Mouse (Mus musculus) kidney, adult 11 months (tissue): ENCODE measurements around the gene Gm21149.
"Not testable (repeated sequence)": the region's sequence is repeated elsewhere in the genome, so short reads cannot be mapped to it uniquely, and the experiment has no call there.

Source experiments
- DNase-seq: peaks from one replicate; pipeline ENCODE4 v3.0.0; 2022

Gene Gm21149

GRCm38 (mm10) chr5:15476423-15476822 is at the start of gene Gm21149:
Gm21149 (minus strand) TSS chr5:15476523.
- not testable (repeated sequence) for DNase-seq

- not testable (repeated sequence) for DNase-seq
These were observed 46.1 kb upstream of the Gm21149 start for GRCm38 (mm10) chr5:15522470-15522869.

DNA sequence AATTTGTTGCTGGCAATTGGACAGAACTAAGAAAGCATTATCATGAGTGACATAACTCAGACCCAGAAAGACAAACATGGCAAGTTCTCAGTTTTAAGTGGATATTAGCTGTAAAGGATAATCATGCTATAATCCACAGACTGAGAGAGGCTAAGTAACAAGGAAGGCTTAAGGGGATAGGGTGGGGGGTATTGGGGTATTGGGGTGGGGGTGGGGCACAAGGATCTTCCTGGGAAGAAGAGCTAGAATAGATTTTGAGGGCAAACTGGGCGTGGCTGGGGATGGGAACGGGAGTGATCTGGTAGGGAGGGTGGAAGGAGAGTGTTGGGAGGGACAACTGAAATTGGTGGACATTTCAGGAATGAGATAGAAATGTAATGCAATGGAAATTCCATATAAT is 45.7 kb upstream of the Gm21149 start:
- not testable (repeated sequence) for DNase-seq

GRCm38 (mm10) chr5:15520418-15520817 is 44.1 kb upstream of the Gm21149 start:
- DNase-seq = not testable (repeated sequence)

- not testable (repeated sequence) for DNase-seq
These were observed 40.8 kb upstream of the Gm21149 start for GRCm38 (mm10) chr5:15517150-15517549.

GRCm38 (mm10) chr5:15512236-15512635 is 35.9 kb upstream of the Gm21149 start:
- not testable (repeated sequence) for DNase-seq

GRCm38 (mm10) chr5:15509911-15510310 is 33.6 kb upstream of the Gm21149 start:
- not testable (repeated sequence) for DNase-seq

GRCm38 (mm10) chr5:15508460-15509451 is 32.4 kb upstream of the Gm21149 start:
- DNase-seq = not testable (repeated sequence)

DNA sequence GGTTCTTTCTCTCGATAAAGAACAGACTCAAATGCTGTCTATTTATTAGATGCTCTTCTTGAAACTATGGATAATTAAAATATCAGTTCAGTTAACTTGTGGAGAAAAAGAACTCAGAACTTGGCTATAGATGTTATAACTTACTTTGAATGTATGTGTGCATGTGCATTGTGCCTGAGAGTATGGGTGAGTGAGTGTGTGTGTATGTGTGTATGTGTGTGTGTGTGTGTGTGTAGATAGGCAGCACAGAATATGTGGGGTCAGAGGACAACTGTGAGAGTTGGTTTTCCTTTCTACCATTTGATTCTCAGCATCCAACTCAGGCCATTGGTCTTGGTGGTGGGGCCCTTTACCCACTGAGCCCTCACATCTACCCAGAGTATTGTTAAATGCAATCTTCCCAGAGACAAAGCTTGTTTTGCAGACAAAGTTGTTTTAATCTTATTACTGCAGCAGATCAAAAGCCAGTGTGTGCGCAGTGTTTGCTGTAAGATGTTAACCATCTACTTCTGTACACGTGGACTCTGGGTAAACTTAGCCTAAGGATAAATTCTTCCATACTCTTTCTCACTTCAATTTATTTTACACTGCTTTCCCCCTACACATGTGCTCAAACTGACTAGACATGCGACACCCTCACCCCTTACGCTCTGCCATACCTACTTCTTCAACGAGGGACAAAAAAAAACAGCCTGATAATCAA is 31.6 kb upstream of the Gm21149 start:
- DNase-seq = not testable (repeated sequence)

GRCm38 (mm10) chr5:15507309-15507619 is 30.9 kb upstream of the Gm21149 start:
- no peak for DNase-seq

- no peak for DNase-seq
These were observed 30.4 kb upstream of the Gm21149 start for GRCm38 (mm10) chr5:15506575-15507308.

DNA sequence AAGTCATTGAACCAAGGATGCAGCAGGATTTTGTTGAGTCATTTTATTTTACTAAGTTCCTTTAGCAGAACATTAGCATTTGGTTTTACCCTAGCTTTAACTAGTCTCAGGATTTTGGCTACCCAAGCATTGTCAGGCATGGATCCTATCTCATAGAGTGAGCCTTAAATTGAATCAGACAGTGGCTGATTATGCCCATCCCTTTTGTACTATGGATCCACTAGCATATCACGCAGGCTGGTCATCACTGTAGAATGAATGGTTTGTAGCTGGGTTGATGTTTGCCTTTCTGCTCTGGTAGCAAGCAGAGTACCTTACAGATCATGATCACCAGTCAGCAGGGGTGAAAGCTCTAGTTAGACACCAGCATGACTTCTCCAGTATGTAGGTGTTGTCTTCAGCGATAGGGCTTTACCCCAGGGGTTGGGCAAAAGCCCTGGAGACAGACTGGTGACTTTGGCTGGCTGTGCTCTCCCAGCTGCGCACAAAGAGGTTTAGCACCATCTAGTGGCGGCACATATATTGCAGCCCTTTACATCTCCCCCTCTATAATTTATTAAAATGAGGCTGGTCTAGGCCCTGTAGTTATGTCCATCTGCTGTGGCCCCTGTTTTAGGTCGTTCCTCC is 22.6 kb upstream of the Gm21149 start:
- peak; percentile 16 for DNase-seq

GRCm38 (mm10) chr5:15498350-15498749 is 22.0 kb upstream of the Gm21149 start:
- DNase-seq = not testable (repeated sequence)

DNA sequence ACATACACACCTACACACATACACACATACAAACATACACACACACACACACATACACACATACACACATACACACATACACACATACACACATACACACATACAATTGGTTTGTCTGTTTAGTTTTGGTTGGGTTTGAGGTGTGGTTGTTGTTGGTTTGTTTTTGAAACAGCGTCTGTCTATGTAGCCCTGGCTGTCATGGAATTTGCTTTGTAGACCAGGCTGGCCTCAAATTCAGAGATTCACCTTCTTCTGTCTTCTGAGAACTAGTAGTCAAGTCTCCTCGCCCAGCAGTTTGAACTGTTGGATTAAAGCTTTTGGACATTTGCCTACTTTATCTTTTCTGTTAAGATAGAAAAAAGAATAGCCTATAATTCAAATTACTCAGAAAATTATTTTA is 14.6 kb upstream of the Gm21149 start:
- not testable (repeated sequence) for DNase-seq

- DNase-seq = no peak
These were observed 12.4 kb upstream of the Gm21149 start for GRCm38 (mm10) chr5:15488743-15489142.

GRCm38 (mm10) chr5:15484616-15485015 is 8.3 kb upstream of the Gm21149 start:
- not testable (repeated sequence) for DNase-seq

DNA sequence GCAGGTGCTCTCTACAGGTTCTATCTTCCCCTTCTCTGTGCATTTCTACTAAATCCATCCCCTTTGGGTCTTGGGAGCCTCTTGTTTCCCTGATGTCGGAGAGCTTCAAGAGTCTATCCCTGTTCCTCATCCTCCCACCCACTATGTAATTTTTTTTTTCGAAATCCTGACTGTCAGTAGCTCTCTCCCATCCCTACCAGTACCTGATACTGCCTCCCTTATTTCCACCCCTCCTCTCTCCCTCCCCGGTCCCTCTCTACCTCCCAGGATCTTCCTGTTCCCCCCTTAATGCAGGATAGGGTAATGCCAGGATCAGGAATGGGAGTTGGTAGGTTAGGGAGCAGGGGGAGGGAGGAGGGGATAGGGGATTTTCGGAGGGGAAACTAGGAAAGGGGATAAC is 7.3 kb upstream of the Gm21149 start:
- not testable (repeated sequence) for DNase-seq

DNA sequence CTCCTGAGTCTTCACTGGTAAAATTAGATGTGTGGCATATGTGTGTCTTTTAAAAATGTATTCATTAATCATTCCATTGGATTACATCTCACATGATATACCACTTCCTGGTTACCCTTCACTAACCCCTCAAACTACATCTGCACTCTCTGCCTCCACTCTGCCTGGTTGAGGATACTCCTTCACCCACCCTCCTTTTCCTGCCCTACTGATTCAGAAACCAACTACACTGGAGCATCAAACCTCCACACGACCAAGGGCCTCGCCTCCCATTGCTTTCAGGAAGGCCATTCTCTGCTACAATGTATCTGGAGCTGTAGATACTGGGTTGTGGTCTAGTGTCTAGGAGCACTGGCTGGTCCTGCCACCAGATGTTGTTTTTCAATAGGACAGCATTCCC is 6.5 kb upstream of the Gm21149 start:
- DNase-seq = not testable (repeated sequence)

DNA sequence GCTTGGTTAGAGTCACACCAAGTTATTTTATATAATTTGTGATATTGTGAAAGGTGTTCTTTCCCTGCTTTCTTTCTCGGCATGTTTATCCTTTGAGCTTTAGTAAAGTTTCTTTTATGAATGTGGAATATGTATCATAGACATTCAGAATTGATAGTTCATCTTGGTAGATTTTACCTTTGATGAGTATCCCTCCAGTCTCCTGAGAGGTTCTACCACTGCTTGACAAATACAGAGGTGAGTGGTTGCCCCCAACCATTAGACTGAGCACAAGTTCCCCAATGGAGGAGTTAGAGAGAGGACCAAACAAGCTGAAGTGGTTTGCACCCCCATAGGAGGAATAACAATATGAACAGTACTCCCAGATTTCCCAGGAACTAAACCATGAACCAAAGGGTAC is 6.2 kb downstream of the Gm21149 start:
- not testable (repeated sequence) for DNase-seq

DNA sequence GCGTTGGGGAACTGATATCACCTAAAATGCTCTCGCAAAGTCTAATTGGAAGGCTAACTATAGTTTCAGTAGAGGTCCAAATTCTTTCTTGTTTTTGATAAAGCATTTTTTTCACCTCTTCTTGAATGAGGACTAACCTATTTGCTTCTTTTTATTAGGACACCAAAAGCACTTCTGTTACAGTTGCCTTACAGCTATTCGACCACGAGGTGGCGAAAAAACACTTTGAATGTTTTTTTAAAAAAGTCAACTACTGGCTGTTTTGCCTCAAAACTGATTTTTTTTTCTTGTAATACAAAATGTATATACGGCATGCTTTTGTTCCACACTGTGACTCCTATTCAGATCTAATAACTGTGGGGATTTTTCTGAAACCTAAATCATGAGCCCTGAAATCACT is 8.6 kb downstream of the Gm21149 start:
- DNase-seq = not testable (repeated sequence)

- not testable (repeated sequence) for DNase-seq
These were observed 10.1 kb downstream of the Gm21149 start for GRCm38 (mm10) chr5:15466218-15466617.

DNA sequence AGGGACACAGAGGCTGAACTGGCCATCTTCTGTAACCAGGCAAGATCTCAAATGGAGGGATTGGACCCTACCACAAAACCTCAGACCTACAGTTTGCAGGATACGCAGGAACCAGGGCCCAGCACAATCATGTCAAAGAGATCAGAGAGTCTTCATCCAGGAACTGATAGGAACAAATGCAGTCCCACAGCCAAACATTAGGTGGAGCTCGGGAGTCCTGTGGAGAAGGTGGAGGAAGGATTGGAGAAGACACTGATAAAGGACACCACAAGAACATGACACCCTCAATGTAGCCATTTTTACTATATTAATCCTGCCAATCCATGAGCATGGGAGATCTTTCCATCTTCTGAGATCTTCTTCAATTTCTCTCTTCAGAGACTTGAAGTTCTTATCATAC is 12.8 kb downstream of the Gm21149 start:
- peak; percentile 11 for DNase-seq

- not testable (repeated sequence) for DNase-seq
These were observed 14.7 kb downstream of the Gm21149 start for GRCm38 (mm10) chr5:15461613-15462012.
